ENCODE assay signal across 16 mouse cellular contexts in genomic region chr19:25608961-25609850, GRCm38 (mm10). TPM values are rescaled to one million over a fixed set of nuclear protein-coding genes. Genes with fewer than 3 reads are reported as not detected.
DNase-seq lines count a peak whose midpoint lies in the region; ATAC-seq lines count a peak whose summit lies in the region.
"Had no signal": no experiment of that assay in that cellular context is flagged by ENCODE, and none has a peak within 500 bp of the region (broad histone marks: within the 10 kb centered on the region; RNA-seq: fewer than 3 reads in every experiment).

No protein-coding gene starts in this region.

- H3K4me3 ChIP-seq in heart, embryonic 15.5 days = no peak overlapping the region
- H3K4me3 ChIP-seq in lung, embryonic 15.5 days = no peak overlapping the region
- H3K4me3 ChIP-seq in embryonic facial prominence, embryonic 13.5 days = no peak overlapping the region

- no peak for ATAC-seq in heart, embryonic 15.5 days (replicated peaks; ENCODE audit: insufficient number of reproducible peaks, insufficient read depth, low FRiP score, low read depth)
- ATAC-seq in lung, embryonic 15.5 days (ENCODE audit: borderline replicate concordance, extremely low read depth, low FRiP score, low TSS enrichment) = no peak
- ATAC-seq in embryonic facial prominence, embryonic 13.5 days (ENCODE audit: insufficient number of reproducible peaks, insufficient read depth, low FRiP score, low TSS enrichment, low read depth) = no peak
- ATAC-seq: Patski had no signal

- H3K36me3 ChIP-seq in heart, embryonic 15.5 days = no peaks in the 10 kb centered on the region
- no peaks in the 10 kb centered on the region for H3K36me3 ChIP-seq in lung, embryonic 15.5 days
- H3K36me3 ChIP-seq in embryonic facial prominence, embryonic 13.5 days = no peaks in the 10 kb centered on the region
- H3K36me3 ChIP-seq: neural tube, embryonic 13.5 days had no signal

- peaks cover 96% of the 10 kb centered on the region for H3K27me3 ChIP-seq in heart, embryonic 15.5 days
- peaks cover 100% of the 10 kb centered on the region for H3K27me3 ChIP-seq in lung, embryonic 15.5 days
- H3K27me3 ChIP-seq in embryonic facial prominence, embryonic 13.5 days = peaks cover 100% of the 10 kb centered on the region

- no peak overlapping the region for H3K27ac ChIP-seq in heart, embryonic 15.5 days
- no peak overlapping the region for H3K27ac ChIP-seq in lung, embryonic 15.5 days
- H3K27ac ChIP-seq in embryonic facial prominence, embryonic 13.5 days = no peak overlapping the region
- H3K27ac ChIP-seq: neural tube, embryonic 13.5 days had no signal

- 1% methylated on average over 33 of the region's 33 CpGs for WGBS in heart, embryonic 15.5 days
- WGBS in lung, embryonic 15.5 days = 2% methylated on average over 33 of the region's 33 CpGs
- 1% methylated on average over 33 of the region's 33 CpGs for WGBS in embryonic facial prominence, embryonic 13.5 days

- no peak for DNase-seq in heart, adult 11 months
- DNase-seq in lung, adult 18-20 months = no peak
- DNase-seq in retina, embryonic 14.5 days (ENCODE audit: low spot score) = peak; percentile 51
- DNase-seq in right cerebral cortex, postnatal 4 days = no peak
- no peak for DNase-seq in adrenal gland, postnatal 25 days
- DNase-seq: gastrocnemius, postnatal 10 days; kidney, adult 8-10 months; right cerebral cortex, postnatal 14 days had no signal

- H3K4me2 ChIP-seq in heart, embryonic 15.5 days = peak overlapping the region; percentile 73; the same call in 1 of the 2 replicates
- 0 out of 2 replicates have a peak overlapping the region, but pooled peaks have one; percentile 64 for H3K4me2 ChIP-seq in lung, embryonic 15.5 days
- H3K4me2 ChIP-seq in embryonic facial prominence, embryonic 13.5 days = peak overlapping the region; percentile 64

- peaks cover 30% of the 10 kb centered on the region for H3K4me1 ChIP-seq in heart, embryonic 15.5 days (replicated peaks)
- H3K4me1 ChIP-seq in lung, embryonic 15.5 days = peaks cover 33% of the 10 kb centered on the region
- peaks cover 25% of the 10 kb centered on the region for H3K4me1 ChIP-seq in embryonic facial prominence, embryonic 13.5 days

- H3K9ac ChIP-seq in heart, embryonic 15.5 days = no peak overlapping the region
- H3K9ac ChIP-seq in lung, embryonic 15.5 days = no peak overlapping the region
- H3K9ac ChIP-seq in embryonic facial prominence, embryonic 13.5 days = no peak overlapping the region
- H3K9ac ChIP-seq: neural tube, embryonic 13.5 days had no signal

- H3K9me3 ChIP-seq in heart, embryonic 15.5 days (replicated peaks) = no peaks in the 10 kb centered on the region
- no peaks in the 10 kb centered on the region for H3K9me3 ChIP-seq in lung, embryonic 15.5 days
- H3K9me3 ChIP-seq in embryonic facial prominence, embryonic 13.5 days = no peaks in the 10 kb centered on the region
- H3K9me3 ChIP-seq: neural tube, embryonic 13.5 days had no signal

RNA-seq across cellular contexts. Expression of gene Dmrt3, which starts 0.9 kb away (rescaled TPM):
- polyA plus RNA-seq in heart, embryonic 15.5 days (2015; fragmentation: Nextera tagmentation; extraction: Ambion mirVana) = 0.15 and 0.41 TPM in 2 replicates
- polyA plus RNA-seq in lung, embryonic 15.5 days (2015; fragmentation: Nextera tagmentation; extraction: Ambion mirVana) = 0.29 and 0.43 TPM in 2 replicates
- 1.8 and 2.6 TPM in 2 replicates for polyA plus RNA-seq in embryonic facial prominence, embryonic 13.5 days (2015; fragmentation: Nextera tagmentation; extraction: Ambion mirVana)
- not detected in 2 replicates for total RNA-seq in adrenal gland, postnatal 25 days (2021)
- total RNA-seq: adrenal gland, postnatal 4 days; gastrocnemius, postnatal 10 days; liver, adult 2 months; megakaryocyte, adult 5-6 weeks had no signal
- polyA plus RNA-seq: liver, adult 2 months; Patski had no signal
